Mouse (Mus musculus): ENCODE measurements around the gene Kcng3.

GRCm38 (mm10) chr17:83647413-83647812, 15.7 kb upstream of the Kcng3 start:
- TF ChIP-seq CTCF (IDR thresholded peaks at IDR 0.05; ENCODE audit: low read depth) = no peak
- TF ChIP-seq EP300 (IDR thresholded peaks at IDR 0.05; ENCODE audit: low read depth) = no peak

Data from liver, postnatal 0 days (tissue).